Mouse (Mus musculus) heart, adult 11 months (tissue): ENCODE results near the gene Tigd4.
A peak's percentile ranks its signal among the peaks of the same experiment; 100 is the strongest.
"Not testable (repeated sequence)": the region's sequence is repeated elsewhere in the genome, so short reads cannot be mapped to it uniquely, and the experiment has no call there.

Experiments used
- DNase-seq: peaks from one replicate; pipeline ENCODE4 v3.0.0; 2022

The Tigd4 gene

GRCm38 (mm10) chr3:84593274-84593673, at the start of gene Tigd4:
Tigd4 (plus strand) TSS chr3:84593574.
- DNase-seq, result no peak

- peak; percentile 91 for DNase-seq
Observed at GRCm38 (mm10) chr3:84547177-84547576, 46.2 kb upstream of the Tigd4 start.

- no peak for DNase-seq
Observed at GRCm38 (mm10) chr3:84555780-84556179, 37.6 kb upstream of the Tigd4 start.

GRCm38 (mm10) chr3:84558301-84558700, 35.1 kb upstream of the Tigd4 start:
- no peak for DNase-seq

GRCm38 (mm10) chr3:84562911-84563310, 30.5 kb upstream of the Tigd4 start:
- DNase-seq, result not testable (repeated sequence)

- no peak for DNase-seq
Observed at GRCm38 (mm10) chr3:84563415-84563814, 30.0 kb upstream of the Tigd4 start.

GRCm38 (mm10) chr3:84568540-84568939, 24.8 kb upstream of the Tigd4 start:
- no peak for DNase-seq

- DNase-seq, result peak; percentile 92
Observed at GRCm38 (mm10) chr3:84569587-84569986, 23.8 kb upstream of the Tigd4 start.

- no peak for DNase-seq
Observed at GRCm38 (mm10) chr3:84570501-84570900, 22.9 kb upstream of the Tigd4 start.

GRCm38 (mm10) chr3:84580716-84581115, 12.7 kb upstream of the Tigd4 start:
- no peak for DNase-seq

GRCm38 (mm10) chr3:84581696-84582022, 11.7 kb upstream of the Tigd4 start:
- DNase-seq, result no peak

GRCm38 (mm10) chr3:84582023-84582912, 11.1 kb upstream of the Tigd4 start, which contains the start of gene Arfip1:
Arfip1 (minus strand) TSS chr3:84582625.
- peak; percentile 100 for DNase-seq

GRCm38 (mm10) chr3:84582913-84583276, 10.5 kb upstream of the Tigd4 start:
- DNase-seq, result no peak

GRCm38 (mm10) chr3:84586736-84587135, 6.6 kb upstream of the Tigd4 start:
- peak; percentile 28 for DNase-seq

GRCm38 (mm10) chr3:84594894-84595676, 1.7 kb downstream of the Tigd4 start:
- peak; percentile 88 for DNase-seq

GRCm38 (mm10) chr3:84595677-84596234, 2.4 kb downstream of the Tigd4 start:
- no peak for DNase-seq

GRCm38 (mm10) chr3:84597996-84598734, 4.8 kb downstream of the Tigd4 start:
- peak; percentile 80 for DNase-seq

GRCm38 (mm10) chr3:84598756-84599155, 5.4 kb downstream of the Tigd4 start:
- peak; percentile 61 for DNase-seq

GRCm38 (mm10) chr3:84601870-84602495, 8.6 kb downstream of the Tigd4 start:
- peak; percentile 66 for DNase-seq

GRCm38 (mm10) chr3:84602759-84603158, 9.4 kb downstream of the Tigd4 start:
- peak; percentile 50 for DNase-seq

- no peak for DNase-seq
Observed at GRCm38 (mm10) chr3:84603212-84603611, 9.8 kb downstream of the Tigd4 start.

GRCm38 (mm10) chr3:84610183-84610710, 16.9 kb downstream of the Tigd4 start:
- DNase-seq, result no peak
